Mouse (Mus musculus) inflammation-experienced regulatory T-cells, adult 16 weeks (primary cell): ENCODE results near the gene Klhdc9. TPM values are rescaled to one million over a fixed set of nuclear protein-coding genes. Genes with fewer than 3 reads are reported as not detected.

Experiments used
- polyA plus RNA-seq: library from polyadenylated mRNA; unstranded; fragments of 100-300 nt; shearing (Covaris generic); gene quantifications from one replicate; pipeline ENCODE4 v1.2.1, GENCODE M21; 2017

Klhdc9 gene
- not detected for polyA plus RNA-seq

DNA sequence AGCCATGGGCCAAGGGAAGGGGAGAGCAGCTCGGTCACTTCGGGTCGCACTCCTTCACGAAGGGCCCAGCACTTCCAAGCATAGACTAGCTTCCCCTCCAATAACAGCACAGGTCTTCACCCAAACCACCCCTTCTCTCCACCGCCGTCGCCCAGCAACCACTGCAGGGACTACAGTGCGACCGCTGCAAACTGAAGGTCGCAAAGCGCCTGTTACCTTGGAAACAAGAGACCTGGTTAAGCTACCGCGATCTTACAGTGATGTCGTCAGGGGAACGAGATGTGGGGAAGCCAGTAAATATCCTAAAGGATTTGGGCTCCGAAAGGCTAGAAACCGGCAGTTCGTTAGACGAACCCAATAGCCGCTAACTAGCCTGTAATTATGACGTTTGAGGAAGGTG lies at the start of gene Klhdc9:
Gene Klhdc9 (minus strand): TSS at position 143 of the 400 bp plus-strand sequence.

GRCm38 (mm10) chr1:171388376-171389102 lies 27.9 kb upstream of the Klhdc9 start, which contains the start of gene Arhgap30:
Gene Arhgap30 (plus strand): TSS chr1:171388954.

GRCm38 (mm10) chr1:171369845-171370556 lies 9.4 kb upstream of the Klhdc9 start, which contains the start of gene Nectin4:
Gene Nectin4 (plus strand): TSS chr1:171370099.

DNA sequence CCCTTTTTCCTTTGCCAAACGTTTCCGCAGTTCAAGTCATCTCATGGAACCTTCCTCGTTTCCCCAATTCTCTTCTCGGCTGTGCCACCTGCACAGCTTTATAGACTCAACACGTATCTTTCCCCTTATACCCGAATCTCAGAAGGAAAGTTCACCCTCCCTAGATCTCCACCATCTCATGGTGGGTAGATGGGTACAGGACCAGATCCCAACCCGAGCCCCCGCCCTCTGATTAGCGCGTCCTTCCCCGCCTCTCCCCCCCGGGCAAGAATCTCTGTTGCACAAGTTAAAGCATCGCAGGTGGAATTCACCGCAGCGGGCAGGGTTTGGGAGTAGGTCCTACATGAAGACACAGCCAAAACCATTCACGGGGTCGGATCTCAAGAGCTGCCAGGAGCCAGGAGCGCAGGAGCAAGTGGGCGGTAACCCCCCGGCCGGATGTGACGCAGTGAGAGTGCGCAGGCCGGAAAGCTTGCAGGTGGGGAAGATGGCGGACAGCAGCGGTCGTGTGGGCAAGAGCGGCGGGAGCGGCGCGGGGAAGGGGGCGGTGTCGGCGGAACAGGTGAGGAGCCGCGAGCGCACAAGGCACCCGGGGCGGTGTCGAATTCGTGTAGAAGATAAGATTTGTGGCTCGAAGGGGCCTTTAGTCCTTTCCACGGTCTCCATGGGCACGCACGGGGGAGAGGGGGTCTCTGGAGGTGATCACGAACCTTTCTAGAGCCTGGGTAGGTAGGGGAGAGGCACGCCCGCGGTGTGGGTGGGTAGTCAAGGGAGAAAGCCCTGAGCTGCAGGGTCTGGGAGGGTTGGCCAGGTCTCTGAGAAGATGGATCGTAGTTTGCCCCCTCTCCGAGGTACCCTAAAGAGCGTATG lies 15.1 kb downstream of the Klhdc9 start, which contains the start of the genes Nit1 and Pfdn2:
Gene Nit1 (minus strand): TSS at position 422 of the 870 bp plus-strand sequence.
Gene Pfdn2 (plus strand): TSS at position 446 of the 870 bp plus-strand sequence.

GRCm38 (mm10) chr1:171328839-171329432 lies 31.7 kb downstream of the Klhdc9 start, which contains the start of gene Dedd:
Gene Dedd (plus strand): TSS chr1:171329145.

Other genes starting within 250 kb of the Klhdc9 start
- gene Cfap126, start 246.9 kb downstream of the Klhdc9 start, polyA plus RNA-seq = 2.4 TPM
- 161 TPM for gene Sdhc, start 210.2 kb downstream of the Klhdc9 start, polyA plus RNA-seq
- gene Mpz, start 210.1 kb downstream of the Klhdc9 start, polyA plus RNA-seq = not detected
- not detected for gene Pcp4l1, start 164.5 kb downstream of the Klhdc9 start, polyA plus RNA-seq
- 0.15 TPM for gene Nr1i3, start 146.8 kb downstream of the Klhdc9 start, polyA plus RNA-seq
- gene Tomm40l, start 138.3 kb downstream of the Klhdc9 start, polyA plus RNA-seq = 40.9 TPM
- 0.79 TPM for gene Apoa2, start 135.7 kb downstream of the Klhdc9 start, polyA plus RNA-seq
- 15.8 TPM for gene Fcer1g, start 126.4 kb downstream of the Klhdc9 start, polyA plus RNA-seq
- not detected for gene Adamts4, start 110.4 kb downstream of the Klhdc9 start, polyA plus RNA-seq
- 200 TPM for gene Ndufs2, start 109.4 kb downstream of the Klhdc9 start, polyA plus RNA-seq
- 50.4 TPM for gene B4galt3, start 90.5 kb downstream of the Klhdc9 start, polyA plus RNA-seq
- gene Ppox, start 79.6 kb downstream of the Klhdc9 start, polyA plus RNA-seq = 92.4 TPM
- 69.0 TPM for gene Usp21, start 72.8 kb downstream of the Klhdc9 start, polyA plus RNA-seq
- 61.0 TPM for gene Ufc1, start 65.8 kb downstream of the Klhdc9 start, polyA plus RNA-seq
- gene Dedd, start 31.7 kb downstream of the Klhdc9 start, polyA plus RNA-seq = 44.3 TPM
- gene Nit1, start 15.2 kb downstream of the Klhdc9 start, polyA plus RNA-seq = 57.0 TPM
- 115 TPM for gene Pfdn2, start 15.1 kb downstream of the Klhdc9 start, polyA plus RNA-seq
- not detected for gene Nectin4, start 9.3 kb upstream of the Klhdc9 start, polyA plus RNA-seq
- 270 TPM for gene Arhgap30, start 28.2 kb upstream of the Klhdc9 start, polyA plus RNA-seq
- 108 TPM for gene Usf1, start 50.5 kb upstream of the Klhdc9 start, polyA plus RNA-seq
- gene Tstd1, start 58.1 kb upstream of the Klhdc9 start, polyA plus RNA-seq = 3.8 TPM
- 0.52 TPM for gene F11r, start 76.7 kb upstream of the Klhdc9 start, polyA plus RNA-seq
- 11.9 TPM for gene Alyref2, start 142.7 kb upstream of the Klhdc9 start, polyA plus RNA-seq
- gene Itln1, start 174.5 kb upstream of the Klhdc9 start, polyA plus RNA-seq = not detected
- gene Cd244a, start 198.4 kb upstream of the Klhdc9 start, polyA plus RNA-seq = 0.46 TPM
- gene Ly9, start 246.6 kb upstream of the Klhdc9 start, polyA plus RNA-seq = 167 TPM